Mouse (Mus musculus): Measurements from ENCODE around the gene Nop9. TPM values are rescaled to one million over a fixed set of nuclear protein-coding genes. Genes with fewer than 3 reads are reported as not detected.

Nop9 gene
- total and polyA plus RNA-seq, 3 experiments: 38.5 to 92.1 (median 89.1) TPM

GRCm38 (mm10) chr14:55747051-55747847, 1.8 kb downstream of the Nop9 start:
- peak overlapping the region; percentile 78; the same call in 1 of the 2 replicates for H3K4me2 ChIP-seq (ENCODE audit: insufficient read depth, low read depth, poor library complexity, severe bottlenecking)
- H3K79me2 ChIP-seq (replicated peaks; ENCODE audit: control insufficient read depth, extremely low read depth, insufficient read depth, poor library complexity, severe bottlenecking): peaks cover 24% of the 10 kb centered on the region
- peaks cover 13% of the 10 kb centered on the region for H3K9me3 ChIP-seq (replicated peaks; ENCODE audit: low read length)
- H3K4me1 ChIP-seq (ENCODE audit: control insufficient read depth in 1 of 2, insufficient read depth in 2 of 2): peaks cover 4 to 21% of the 10 kb centered on the region in 2 experiments
- H3K9ac ChIP-seq (ENCODE audit: insufficient read depth, low read depth): no peak overlapping the region; the same call in 1 of the 2 replicates
- in situ Hi-C loops (cut with MboI; ENCODE audit: low pct_ligation_motif_present, low pct_unique_long_range_greater_than_20kb, low sequenced_read_pairs) (no loop called here), dilution Hi-C loops (cut with MboI; ENCODE audit: extremely low pct_ligation_motif_present, extremely low pct_unique_long_range_greater_than_20kb, low sequenced_read_pairs) (no loop called here)
- TF ChIP-seq ZNF384 (IDR thresholded peaks at IDR 0.05; ENCODE audit: low read depth, low read length) (peak; percentile 50), KAT2A (IDR thresholded peaks at IDR 0.05; ENCODE audit: insufficient replicate concordance, low read length) (no peak)
- H3K4me3 ChIP-seq (replicated peaks in 1 of 3; ENCODE audit: low read depth in 2 of 3, low read length in 2 of 3, poor library complexity in 1 of 3): peak overlapping the region in 2 of 3 experiments; percentile 91 to 95
- peaks cover 39 to 66% of the 10 kb centered on the region in 2 experiments for H3K36me3 ChIP-seq (replicated peaks in 1 of 2; ENCODE audit: control insufficient read depth in 1 of 2, insufficient read depth in 1 of 2, low read length in 1 of 2)
- H3K27ac ChIP-seq (ENCODE audit: insufficient read depth, low read depth): no peak overlapping the region
- no peak for DNase-seq (ENCODE audit: extremely low read depth)
- no peaks in the 10 kb centered on the region for H3K27me3 ChIP-seq (replicated peaks)

- no peaks in the 10 kb centered on the region for H3K27me3 ChIP-seq (replicated peaks)
- dilution Hi-C loops (cut with MboI; ENCODE audit: extremely low pct_ligation_motif_present, extremely low pct_unique_long_range_greater_than_20kb, low sequenced_read_pairs) (no loop called here), in situ Hi-C loops (cut with MboI; ENCODE audit: low pct_ligation_motif_present, low pct_unique_long_range_greater_than_20kb, low sequenced_read_pairs) (no loop called here)
- no peak for TF ChIP-seq USF1 (IDR thresholded peaks at IDR 0.05; ENCODE audit: low read depth, low read length)
- TF ChIP-seq SIN3A (IDR thresholded peaks at IDR 0.05; ENCODE audit: low read length): no peak
- TF ChIP-seq GABPA (IDR thresholded peaks at IDR 0.05; ENCODE audit: insufficient replicate concordance, low read depth, low read length): no peak
- TF ChIP-seq POLR2AphosphoS2 (IDR thresholded peaks at IDR 0.05; ENCODE audit: low read depth, low read length): peak; percentile 26; the same call in 1 of the 2 replicates
- TF ChIP-seq ETS1 (conservative IDR thresholded peaks at IDR 0.05; ENCODE audit: low read depth, low read length): no peak
- no peak for TF ChIP-seq USF2 (conservative IDR thresholded peaks at IDR 0.05; ENCODE audit: low read depth, low read length)
- no peak for DNase-seq (ENCODE audit: extremely low read depth)
- H3K9ac ChIP-seq (ENCODE audit: insufficient read depth, low read depth): no peak overlapping the region
- peaks cover 0 to 7% of the 10 kb centered on the region in 2 experiments; a peak in 1 of 4 replicates for H3K4me1 ChIP-seq (ENCODE audit: control insufficient read depth in 1 of 2, insufficient read depth in 2 of 2)
- no peak overlapping the region for H3K27ac ChIP-seq (ENCODE audit: insufficient read depth, low read depth)
- H3K79me2 ChIP-seq (replicated peaks; ENCODE audit: control insufficient read depth, extremely low read depth, insufficient read depth, poor library complexity, severe bottlenecking): no peaks in the 10 kb centered on the region
- H3K4me3 ChIP-seq (replicated peaks in 1 of 3; ENCODE audit: low read depth in 2 of 3, low read length in 2 of 3, poor library complexity in 1 of 3): no peak overlapping the region
- peaks cover 38 to 55% of the 10 kb centered on the region in 2 experiments for H3K36me3 ChIP-seq (replicated peaks in 1 of 2; ENCODE audit: control insufficient read depth in 1 of 2, insufficient read depth in 1 of 2, low read length in 1 of 2)
- H3K4me2 ChIP-seq (ENCODE audit: insufficient read depth, low read depth, poor library complexity, severe bottlenecking): no peak overlapping the region
- H3K9me3 ChIP-seq (replicated peaks; ENCODE audit: low read length): no peaks in the 10 kb centered on the region
These were observed 12.1 kb downstream of the Nop9 start for GRCm38 (mm10) chr14:55757566-55757965.

GRCm38 (mm10) chr14:55758363-55758784, 12.9 kb downstream of the Nop9 start, which contains the start of gene Cideb:
Cideb (minus strand) TSS chr14:55758458.
- Histone ChIP-seq H3K4me2 (ENCODE audit: insufficient read depth, low read depth, poor library complexity, severe bottlenecking) (no peak within 1 kb of the TSS), H3K9me3 (replicated peaks; ENCODE audit: low read length) (no peaks in the 10 kb centered on the region), H3K4me1 (ENCODE audit: control insufficient read depth in 1 of 2, insufficient read depth in 2 of 2) (peaks cover 0 to 9% of the 10 kb centered on the region in 2 experiments; a peak in 2 of 4 replicates), H3K36me3 (replicated peaks in 1 of 2; ENCODE audit: control insufficient read depth in 1 of 2, insufficient read depth in 1 of 2, low read length in 1 of 2) (peaks cover 30 to 47% of the 10 kb centered on the region in 2 experiments), H3K79me2 (replicated peaks; ENCODE audit: control insufficient read depth, extremely low read depth, insufficient read depth, poor library complexity, severe bottlenecking) (no peaks in the 10 kb centered on the region), H3K9ac (ENCODE audit: insufficient read depth, low read depth) (no peak within 1 kb of the TSS), H3K27ac (ENCODE audit: insufficient read depth, low read depth) (no peak within 1 kb of the TSS), H3K4me3 (replicated peaks in 1 of 3; ENCODE audit: low read depth in 2 of 3, low read length in 2 of 3, poor library complexity in 1 of 3) (no peak within 1 kb of the TSS), H3K27me3 (replicated peaks) (no peaks in the 10 kb centered on the region)
- TF ChIP-seq IRF4 (IDR thresholded peaks at IDR 0.05; ENCODE audit: low read depth, low read length) (no peak), ZNF384 (IDR thresholded peaks at IDR 0.05; ENCODE audit: low read depth, low read length) (no peak), USF2 (conservative IDR thresholded peaks at IDR 0.05; ENCODE audit: low read depth, low read length) (no peak), MAFK (IDR thresholded peaks at IDR 0.05; ENCODE audit: insufficient replicate concordance, low read length) (no peak), ZMIZ1 (IDR thresholded peaks at IDR 0.05; ENCODE audit: low read depth, low read length) (no peak), RCOR1 (conservative IDR thresholded peaks at IDR 0.05; ENCODE audit: low read depth, low read length) (no peak), MYC (IDR thresholded peaks at IDR 0.05; ENCODE audit: low read depth, low read length) (no peak), JUND (conservative IDR thresholded peaks at IDR 0.05; ENCODE audit: low read depth, low read length) (no peak), MAX (IDR thresholded peaks at IDR 0.05; ENCODE audit: low read length) (no peak), CHD2 (IDR thresholded peaks at IDR 0.05; ENCODE audit: low read length) (no peak), ZKSCAN1 (IDR thresholded peaks at IDR 0.05; ENCODE audit: borderline replicate concordance, low read depth, low read length) (no peak), NELFE (IDR thresholded peaks at IDR 0.05; ENCODE audit: low read depth, low read length) (no peak), SMC3 (IDR thresholded peaks at IDR 0.05; ENCODE audit: low read depth, low read length) (peak; percentile 57), CTCF (conservative IDR thresholded peaks at IDR 0.05 in 1 of 2, IDR thresholded peaks at IDR 0.05 in 1 of 2; ENCODE audit: low read depth in 2 of 2, low read length in 2 of 2) (peak in 1 of 2 experiments; percentile 74; a peak in 2 of 4 replicates), RAD21 (IDR thresholded peaks at IDR 0.05; ENCODE audit: low read depth, low read length) (peak; percentile 51), MXI1 (IDR thresholded peaks at IDR 0.05; ENCODE audit: low read depth, low read length) (no peak), USF1 (IDR thresholded peaks at IDR 0.05; ENCODE audit: low read depth, low read length) (no peak), CHD1 (IDR thresholded peaks at IDR 0.05; ENCODE audit: low read depth, low read length) (no peak), PAX5 (IDR thresholded peaks at IDR 0.05; ENCODE audit: low read length) (no peak)
- in situ Hi-C loops (cut with MboI; ENCODE audit: low pct_ligation_motif_present, low pct_unique_long_range_greater_than_20kb, low sequenced_read_pairs) (no loop called here), dilution Hi-C loops (cut with MboI; ENCODE audit: extremely low pct_ligation_motif_present, extremely low pct_unique_long_range_greater_than_20kb, low sequenced_read_pairs) (no loop called here)
- peak; percentile 45 for DNase-seq (ENCODE audit: extremely low read depth)
